Mouse (Mus musculus) spleen, adult 2 months (tissue): ENCODE results near the gene Pogz.

ENCODE experiments used
- CTCF ChIP-seq: fragments of 200-500 bp; IDR thresholded peaks from 2 replicates; pipeline ENCODE4 v1.5.1; 2011; ENCODE audit warnings: mild to moderate bottlenecking, inconsistent platforms; ENCODE audit not compliant: insufficient read depth, insufficient read length, insufficient replicate concordance; ENCODE audit errors: extremely low read depth
- POLR2A ChIP-seq: fragments of 200-500 bp; IDR thresholded peaks from 2 replicates; pipeline ENCODE4 v1.6.1; 2011; ENCODE audit warnings: low read depth, low read length, inconsistent platforms

- TF ChIP-seq CTCF (no peak), POLR2A (no peak)
These were observed 17.6 kb upstream of the Pogz start for GRCm38 (mm10) chr3:94819452-94820425.
